Mouse (Mus musculus) layer of hippocampus, adult 2 months (tissue): Measurements from ENCODE around the gene Mcoln3. TPM values are rescaled to one million over a fixed set of nuclear protein-coding genes. Genes with fewer than 3 reads are reported as not detected.
A peak's percentile ranks its signal among the peaks of the same experiment; 100 is the strongest.

Source experiments
- DNase-seq, 2 experiments: peaks; one replicate each; pipeline ENCODE4 v3.0.0; 2022; ENCODE audit warnings: low spot score in 2 of 2
- H3K27ac ChIP-seq: fragments of 200-600 bp; 2 replicates; pipeline ENCODE4 v1.8.1; 2022
- H3K4me3 ChIP-seq: fragments of 200-600 bp; 2 replicates; pipeline ENCODE4 v1.8.1; 2022; ENCODE audit warnings: mild to moderate bottlenecking
- CTCF ChIP-seq: fragments of 200-600 bp; conservative IDR thresholded peaks from 2 replicates; pipeline ENCODE4 v1.8.1; 2022; ENCODE audit warnings: antibody characterized with exemption, mild to moderate bottlenecking, moderate library complexity
- total RNA-seq, 2 experiments: library from RNA; stranded (reverse); gene quantifications; 2 replicates each; pipeline ENCODE4 v1.2.3; 2021

Gene Mcoln3
- total RNA-seq, 2 experiments from 2014 or later = not detected

- Histone ChIP-seq H3K27ac (no peak overlapping the region), H3K4me3 (no peak overlapping the region)
- no peak for TF ChIP-seq CTCF
- no peak for DNase-seq
Observed at GRCm38 (mm10) chr3:146158039-146158438, 40.8 kb downstream of the Mcoln3 start.

- no peak for TF ChIP-seq CTCF
- Histone ChIP-seq H3K4me3 (no peak overlapping the region), H3K27ac (no peak overlapping the region)
- DNase-seq = no peak
Observed at GRCm38 (mm10) chr3:146159360-146159759, 42.1 kb downstream of the Mcoln3 start.

GRCm38 (mm10) chr3:146162197-146162596, 44.9 kb downstream of the Mcoln3 start:
- no peak overlapping the region for H3K4me3 ChIP-seq
- DNase-seq = no peak

DNA sequence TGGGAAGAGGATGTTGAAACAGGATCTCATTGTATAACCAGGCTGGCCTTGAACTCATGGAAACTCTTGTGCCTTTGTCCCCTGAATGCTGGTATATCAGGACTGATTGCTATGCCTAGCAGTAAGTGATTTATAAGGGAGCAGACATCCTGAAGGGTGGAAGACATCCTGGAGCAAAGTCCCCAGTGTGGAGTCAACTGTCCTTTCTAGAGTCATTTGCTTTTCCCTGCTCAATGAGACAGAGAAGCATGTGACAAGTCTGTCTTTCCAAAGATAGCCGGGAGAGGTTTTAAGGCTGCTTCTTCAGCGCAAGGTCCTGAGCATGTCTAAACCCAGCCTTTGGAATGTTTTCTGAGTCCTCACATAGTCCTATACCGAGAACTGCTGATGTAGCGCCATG, 52.1 kb downstream of the Mcoln3 start:
- Histone ChIP-seq H3K4me3 (no peak overlapping the region), H3K27ac (no peak overlapping the region)
- no peak for DNase-seq
- no peak for TF ChIP-seq CTCF

More at GRCm38 (mm10) chr3:146162197-146162596, 44.9 kb downstream of the Mcoln3 start:
- H3K27ac ChIP-seq = no peak overlapping the region
- TF ChIP-seq CTCF = no peak

DNA sequence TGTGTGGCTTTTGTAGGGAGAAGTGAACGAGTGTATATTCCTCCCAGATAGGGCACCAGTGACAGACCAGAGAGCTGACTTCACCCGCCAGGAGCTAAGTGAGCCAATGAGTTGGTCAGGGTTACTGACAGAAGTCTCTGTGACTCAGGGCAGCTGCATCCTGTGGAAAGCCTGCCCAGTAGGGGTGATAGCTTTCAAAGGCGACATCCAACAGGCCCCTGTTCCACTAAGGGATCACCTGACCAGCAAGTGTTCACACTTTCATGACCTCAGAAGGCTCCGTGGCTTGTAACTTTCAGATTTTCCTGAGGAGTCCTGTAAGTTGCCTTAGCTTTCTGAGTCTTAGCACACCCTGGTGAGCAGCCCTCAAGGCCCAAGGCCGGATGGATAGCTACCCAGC, 55.8 kb downstream of the Mcoln3 start:
- no peak for DNase-seq
- no peak for TF ChIP-seq CTCF
- Histone ChIP-seq H3K27ac (no peak overlapping the region), H3K4me3 (no peak overlapping the region)

DNA sequence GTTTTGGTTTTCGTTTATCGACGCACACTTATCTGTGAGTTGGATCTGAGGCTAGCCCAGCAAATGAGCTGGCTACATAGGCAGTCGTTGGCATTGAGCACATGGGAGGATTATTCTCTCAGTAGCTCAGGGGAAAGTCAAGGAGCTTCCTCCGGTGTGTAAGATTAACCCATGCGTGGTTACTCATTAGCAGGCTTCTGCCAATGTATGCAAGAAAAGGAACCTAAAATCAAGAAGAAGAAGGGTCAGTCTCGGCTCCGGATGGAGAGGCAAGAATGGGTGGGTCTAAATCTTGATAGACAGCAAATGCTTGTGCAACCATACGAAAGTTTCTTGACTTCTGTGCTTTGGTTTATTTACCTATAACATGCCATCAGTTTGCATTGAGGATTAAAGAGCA, 57.0 kb downstream of the Mcoln3 start:
- H3K4me3 ChIP-seq = no peak overlapping the region
- DNase-seq = no peak
- H3K27ac ChIP-seq = no peak overlapping the region
- TF ChIP-seq CTCF = no peak

GRCm38 (mm10) chr3:146177295-146177694, 60.0 kb downstream of the Mcoln3 start:
- Histone ChIP-seq H3K27ac (no peak overlapping the region), H3K4me3 (no peak overlapping the region)
- DNase-seq = no peak
- TF ChIP-seq CTCF = no peak

GRCm38 (mm10) chr3:146177748-146178582, 60.7 kb downstream of the Mcoln3 start:
- H3K4me3 ChIP-seq = peak overlapping the region; percentile 48
- DNase-seq = peak; percentile 78 to 84
- peak; percentile 92 for TF ChIP-seq CTCF
- H3K27ac ChIP-seq = peak overlapping the region; percentile 64; the same call in 1 of the 2 replicates

GRCm38 (mm10) chr3:146180341-146180740, 63.1 kb downstream of the Mcoln3 start:
- TF ChIP-seq CTCF = no peak
- no peak for DNase-seq
- no peak overlapping the region for H3K27ac ChIP-seq
- no peak overlapping the region for H3K4me3 ChIP-seq

DNA sequence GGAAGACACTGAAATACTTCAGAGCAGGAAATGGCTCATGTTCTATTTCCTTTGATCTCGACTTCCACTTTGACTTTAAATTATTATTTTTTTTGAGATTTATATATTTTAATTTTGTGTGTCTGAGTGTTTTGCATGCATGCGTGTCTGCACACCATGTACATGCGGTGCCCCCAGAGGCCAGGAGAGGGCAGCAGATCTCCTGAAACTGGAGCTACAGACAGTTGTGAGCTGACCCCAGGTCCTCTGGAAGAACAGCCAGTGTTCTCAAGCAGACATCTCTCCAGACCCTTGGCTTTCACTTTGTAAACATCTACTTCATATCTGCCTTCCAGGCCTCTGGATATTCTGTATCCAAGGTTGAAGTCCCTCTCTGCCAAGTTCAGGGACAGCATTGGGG, 63.7 kb downstream of the Mcoln3 start:
- Histone ChIP-seq H3K4me3 (no peak overlapping the region), H3K27ac (no peak overlapping the region)
- TF ChIP-seq CTCF = peak; percentile 81
- DNase-seq = peak in 1 of 2 experiments; percentile 54

GRCm38 (mm10) chr3:146184992-146185657, 67.9 kb downstream of the Mcoln3 start:
- DNase-seq = peak; percentile 55 to 75
- no peak overlapping the region for H3K4me3 ChIP-seq
- H3K27ac ChIP-seq = no peak overlapping the region
- peak; percentile 98 for TF ChIP-seq CTCF

DNA sequence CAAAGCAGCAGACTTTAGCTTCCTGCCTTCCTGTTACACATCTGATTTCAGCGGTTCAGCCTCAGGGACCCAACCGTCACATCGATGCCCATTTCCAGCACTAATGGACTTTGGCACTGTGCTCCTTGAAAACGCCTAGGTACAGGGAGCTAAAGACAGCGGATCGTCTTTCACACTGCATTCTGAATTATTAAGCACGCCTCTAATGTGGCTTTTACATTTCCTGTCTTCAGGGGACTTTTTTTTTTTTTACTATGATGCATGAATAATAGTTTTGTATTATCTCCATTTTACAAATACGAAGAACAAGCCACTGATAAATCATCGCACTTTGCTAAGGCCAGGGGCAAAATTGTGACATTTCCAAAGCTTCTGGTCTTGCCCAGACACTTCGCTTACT, 68.8 kb downstream of the Mcoln3 start:
- Histone ChIP-seq H3K4me3 (no peak overlapping the region), H3K27ac (no peak overlapping the region)
- no peak for DNase-seq
- no peak for TF ChIP-seq CTCF

- peak; percentile 27 for TF ChIP-seq CTCF
- no peak for DNase-seq
- Histone ChIP-seq H3K4me3 (no peak overlapping the region), H3K27ac (no peak overlapping the region)
Observed at GRCm38 (mm10) chr3:146189933-146190332, 72.7 kb downstream of the Mcoln3 start.

Other genes with a start within 250 kb of the Mcoln3 start
- gene Bcl10, start 194.6 kb upstream of the Mcoln3 start, total RNA-seq = 10 to 100 TPM; 11.1 to 12.7 TPM
- gene 2410004B18Rik, start 179.4 kb upstream of the Mcoln3 start, total RNA-seq = 10 to 100 TPM; 36.7 to 40.6 TPM
- 1 to 10 TPM; 4.7 to 4.8 TPM for gene Syde2, start 129.6 kb upstream of the Mcoln3 start, total RNA-seq
- under 1 TPM; 0.74 to 0.82 TPM for gene Wdr63, start 9.3 kb upstream of the Mcoln3 start, total RNA-seq
- not detected for gene Mcoln2, start 32.4 kb downstream of the Mcoln3 start, total RNA-seq
- gene Lpar3, start 103.5 kb downstream of the Mcoln3 start, total RNA-seq = under 1 TPM; 0.22 to 0.44 TPM